Mouse (Mus musculus) left cerebral cortex, postnatal 14 days (tissue): ENCODE results near the gene Trpm4. TPM values are rescaled to one million over a fixed set of nuclear protein-coding genes. Genes with fewer than 3 reads are reported as not detected.

Source experiments
- DNase-seq, 2 experiments: peaks; one replicate each; pipeline ENCODE4 v3.0.0; 2021 to 2022; ENCODE audit warnings: low spot score in 2 of 2, mixed read lengths in 1 of 2
- intact Hi-C: fragments of 180-260 bp; cut with DNase I; formaldehyde crosslinking; loops from one replicate; pipeline ENCODE4 v1.15.1; 2025
- total RNA-seq, 2 experiments: library from RNA; stranded (reverse); gene quantifications; 2 replicates each; pipeline ENCODE4 v1.2.3; 2021

Gene Trpm4
- total RNA-seq, 2 experiments from 2014 or later = 19.5 to 21.3 TPM

DNA sequence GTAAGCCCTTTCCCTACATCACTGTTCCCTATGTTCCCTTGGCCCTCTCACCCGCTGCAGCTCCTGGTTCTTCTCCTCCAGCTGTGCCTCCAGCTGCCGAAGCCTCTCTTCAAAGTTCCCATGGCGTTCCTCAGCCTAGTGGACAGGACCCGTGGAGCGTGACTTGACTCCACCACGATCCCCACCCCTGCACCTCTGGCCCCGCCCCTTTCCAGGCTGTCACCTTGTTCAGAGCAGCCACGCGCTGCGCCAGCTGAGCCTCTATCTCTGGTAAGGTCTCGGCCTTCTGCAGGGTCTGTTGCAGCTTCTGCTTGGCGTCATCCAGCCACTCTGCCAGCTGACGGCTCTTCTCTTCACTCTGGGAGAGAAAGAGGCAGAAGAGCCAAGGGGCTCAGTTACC lies 22.5 kb upstream of the Trpm4 start:
- intact Hi-C loops = no loop called here
- no peak for DNase-seq

DNA sequence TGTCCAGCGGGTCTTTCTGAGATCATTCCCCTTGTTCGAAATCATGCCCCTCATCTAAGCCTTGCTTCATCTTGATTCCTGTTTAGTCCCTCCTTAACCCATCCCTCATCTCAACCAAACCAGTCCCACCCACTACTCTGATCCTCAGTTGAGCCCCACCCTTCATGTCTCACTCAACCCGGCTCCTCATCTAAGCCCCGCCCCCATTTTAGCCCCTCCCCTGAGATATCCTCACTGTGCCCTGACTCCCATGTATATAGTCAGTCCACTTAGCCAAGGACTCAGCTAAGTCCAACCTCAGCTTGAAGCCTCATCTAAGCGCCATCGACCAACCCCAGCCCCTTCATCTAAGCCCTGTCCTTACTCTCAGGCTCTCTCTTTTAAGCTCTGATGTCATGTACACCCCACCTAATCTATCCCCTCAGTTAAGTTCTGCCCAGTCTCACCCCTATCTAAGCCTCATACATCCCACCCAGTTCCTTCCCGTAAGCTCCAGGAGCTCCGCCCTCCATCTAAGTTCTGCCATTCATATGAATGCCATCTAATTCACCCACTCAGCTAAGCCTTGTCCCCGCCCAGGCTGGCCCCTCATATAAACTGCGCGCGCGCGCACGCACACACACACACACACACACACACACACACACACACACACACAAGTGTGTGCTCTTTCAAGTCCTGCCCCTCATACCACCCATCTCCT lies 21.9 kb upstream of the Trpm4 start:
- intact Hi-C loops = no loop called here
- no peak for DNase-seq

DNA sequence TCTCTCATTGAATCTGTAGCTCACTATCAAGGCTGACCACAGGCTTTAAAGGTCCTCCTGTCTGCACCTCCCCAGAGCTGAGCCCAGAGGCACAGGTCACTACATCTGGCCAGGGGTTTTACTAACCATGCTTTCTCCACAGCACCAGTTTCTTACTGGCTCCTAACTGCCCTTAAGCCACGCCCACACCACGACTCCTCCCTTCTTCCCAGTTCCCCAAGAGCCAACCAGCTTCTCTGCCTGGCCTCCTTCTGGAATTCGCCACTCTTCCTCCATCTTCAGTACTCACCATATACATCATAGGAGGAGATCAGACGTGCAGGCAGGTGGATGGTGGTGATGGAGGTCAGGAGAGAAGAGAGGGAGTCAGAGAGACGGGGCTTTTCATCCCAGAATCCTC lies 19.5 kb upstream of the Trpm4 start:
- intact Hi-C loops = no loop called here
- no peak for DNase-seq

DNA sequence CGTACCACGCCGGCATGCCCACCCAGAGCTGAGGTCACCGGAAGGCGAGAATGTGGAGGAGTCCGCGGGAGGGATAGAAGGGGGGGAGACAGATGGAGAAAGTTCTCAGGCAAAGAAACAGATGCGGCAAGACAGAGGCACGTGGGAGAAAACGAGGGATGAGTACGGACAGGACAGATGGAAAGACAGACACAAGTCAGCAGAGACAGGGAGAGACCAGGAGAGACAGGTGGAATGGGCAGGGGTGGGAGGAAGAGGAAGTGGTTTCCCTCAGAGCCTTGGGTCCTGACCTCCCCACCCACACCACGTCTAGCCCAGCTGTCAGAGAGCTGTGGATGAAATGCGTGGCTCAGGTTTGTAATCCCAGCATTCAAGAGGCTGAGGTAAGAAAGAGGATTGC lies 13.3 kb upstream of the Trpm4 start:
- intact Hi-C loops = no loop called here
- no peak for DNase-seq

DNA sequence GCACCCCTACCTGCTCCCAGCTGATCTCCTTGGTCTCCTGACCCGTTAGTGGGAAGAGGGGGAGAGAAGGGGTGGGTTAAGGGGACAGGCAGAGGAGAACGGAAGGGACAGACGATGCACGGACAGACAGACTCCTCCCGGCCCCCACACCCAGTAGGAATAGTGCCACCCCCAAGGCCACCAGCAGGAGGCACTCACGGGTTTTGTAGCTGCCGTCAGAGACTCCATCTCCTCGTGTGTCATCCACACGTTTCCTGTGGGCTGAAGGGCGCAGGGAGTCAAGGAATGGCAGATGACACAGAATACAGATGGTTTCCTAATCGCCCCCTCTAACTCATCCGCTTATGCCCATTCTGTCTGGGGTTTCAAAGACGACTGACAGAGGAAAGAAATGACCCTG lies 10.0 kb upstream of the Trpm4 start:
- DNase-seq = no peak
- intact Hi-C loops = loop anchor here (5.0 kb wide), 1 partner anchor 36 kb away; no protein-coding TSS in a partner anchor

DNA sequence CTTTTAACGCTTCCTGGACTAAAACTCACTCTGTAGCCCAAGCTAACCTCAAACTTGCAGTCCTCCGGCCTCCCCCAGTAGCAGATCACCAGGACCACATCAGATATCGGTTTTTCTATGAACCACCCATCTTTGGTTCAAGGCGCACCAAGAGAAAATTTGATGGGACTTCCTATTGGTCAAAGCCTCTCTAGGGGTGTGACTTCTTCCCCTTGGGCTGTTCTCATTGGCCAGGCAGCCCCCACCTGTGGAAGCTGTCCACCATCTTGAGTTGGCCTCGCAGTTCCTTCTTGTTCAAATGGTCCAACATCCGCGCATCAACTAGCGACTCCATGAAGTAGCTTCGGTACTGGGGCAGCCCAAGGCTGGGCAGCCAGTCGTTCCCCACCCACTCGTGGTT lies 8.5 kb upstream of the Trpm4 start:
- DNase-seq = no peak
- intact Hi-C loops = loop anchor here (5.0 kb wide), 1 partner anchor 35 kb away; no protein-coding TSS in a partner anchor

DNA sequence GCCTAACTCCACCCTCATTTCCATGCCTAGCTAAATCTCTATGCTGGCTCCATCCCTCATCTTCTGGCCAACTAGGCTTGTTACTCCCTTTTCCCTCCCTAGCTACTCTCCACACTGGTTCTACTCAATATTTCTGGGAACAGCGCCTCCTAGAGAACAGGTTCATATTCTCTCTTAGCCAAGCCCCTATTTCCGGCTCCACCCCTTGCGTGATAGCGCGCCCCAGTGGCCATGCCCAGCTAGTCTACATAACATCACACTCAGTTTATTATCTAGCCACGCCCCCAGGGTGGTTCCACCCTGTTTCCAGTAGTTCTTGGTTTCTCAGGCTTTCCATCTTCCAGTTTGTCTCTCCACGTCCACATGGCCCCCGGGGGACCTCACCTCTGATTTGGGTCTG lies 7.7 kb upstream of the Trpm4 start:
- DNase-seq = peak; percentile 83 to 96
- intact Hi-C loops = loop anchor here (5.0 kb wide), 1 partner anchor 34 kb away; no protein-coding TSS in a partner anchor

DNA sequence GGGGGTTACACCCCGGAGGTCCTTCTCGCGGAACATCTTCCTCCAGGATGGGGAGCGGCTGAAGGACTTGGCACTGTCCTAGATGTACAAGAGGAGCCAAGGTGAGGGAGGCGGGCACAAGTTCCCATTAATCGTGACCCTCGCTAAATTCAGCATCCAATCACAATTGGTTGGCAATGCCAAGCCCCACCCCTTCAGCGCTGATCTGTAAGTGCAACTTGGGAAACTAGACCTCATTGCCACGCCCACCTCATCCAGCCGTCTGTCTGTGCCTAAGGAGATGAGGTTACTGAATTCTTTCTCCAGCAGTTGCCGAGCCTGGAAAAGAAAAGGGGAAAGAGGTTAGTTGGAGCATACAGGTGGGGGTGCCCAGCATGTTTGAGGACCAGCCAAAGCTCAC lies 7.1 kb upstream of the Trpm4 start:
- intact Hi-C loops = loop anchor here (5.0 kb wide), 1 partner anchor 33 kb away; no protein-coding TSS in a partner anchor
- no peak for DNase-seq

DNA sequence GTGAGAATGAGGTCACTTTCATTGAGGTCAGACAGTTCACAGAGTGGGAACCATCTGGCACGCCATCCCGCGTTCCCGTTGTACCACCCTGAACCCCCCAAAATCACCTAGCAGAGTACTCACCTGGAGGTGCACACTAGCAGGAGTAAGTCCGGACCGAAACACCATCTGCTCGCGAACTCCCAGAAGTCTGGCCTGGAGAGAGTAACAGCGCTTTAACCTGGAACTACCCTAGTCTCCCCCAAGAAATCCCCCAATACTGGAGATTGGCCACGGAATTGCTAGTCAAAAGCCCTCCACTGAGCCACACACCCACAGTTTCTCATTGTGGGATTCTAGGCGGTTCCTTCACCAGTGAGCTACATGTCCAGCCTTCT lies 6.5 kb upstream of the Trpm4 start:
- intact Hi-C loops = loop anchor here (5.0 kb wide), 1 partner anchor 33 kb away; no protein-coding TSS in a partner anchor

DNA sequence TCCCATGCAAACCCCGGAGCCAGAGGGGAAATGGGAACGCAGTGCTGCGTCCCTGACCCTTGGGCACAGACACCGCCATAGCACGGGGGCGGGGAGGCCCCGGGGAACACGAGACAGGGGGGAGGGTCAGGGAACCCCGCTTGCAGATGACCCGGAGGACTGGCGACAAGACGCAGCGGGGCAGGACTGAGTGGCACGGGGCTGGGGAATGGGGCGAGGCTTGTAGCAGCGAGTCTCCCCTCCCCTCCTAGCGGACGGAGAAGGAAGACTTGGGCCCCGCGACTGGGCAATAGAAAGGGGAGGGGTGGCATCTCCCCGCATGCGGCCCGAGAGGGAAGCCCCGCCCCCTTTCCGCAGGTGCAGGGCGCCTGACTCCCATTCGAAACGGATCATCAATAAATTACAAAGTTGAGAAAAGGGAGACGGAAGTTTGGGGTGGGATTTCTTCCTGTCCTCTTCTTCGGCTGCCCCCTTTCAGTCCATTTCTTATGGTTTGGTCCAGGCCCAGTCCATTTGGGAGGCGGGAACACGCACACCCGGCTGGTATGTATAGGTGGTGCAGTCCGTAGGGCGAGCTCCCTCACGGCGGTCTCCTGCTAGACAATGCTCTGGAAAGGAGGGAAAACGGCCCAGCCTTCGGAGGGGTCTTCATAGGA lies 6.0 kb upstream of the Trpm4 start:
- intact Hi-C loops = loop anchor here (5.0 kb wide), 1 partner anchor 32 kb away; no protein-coding TSS in a partner anchor
- DNase-seq = no peak

More for the DNA sequence above, 6.5 kb upstream of the Trpm4 start:
- DNase-seq = no peak

DNA sequence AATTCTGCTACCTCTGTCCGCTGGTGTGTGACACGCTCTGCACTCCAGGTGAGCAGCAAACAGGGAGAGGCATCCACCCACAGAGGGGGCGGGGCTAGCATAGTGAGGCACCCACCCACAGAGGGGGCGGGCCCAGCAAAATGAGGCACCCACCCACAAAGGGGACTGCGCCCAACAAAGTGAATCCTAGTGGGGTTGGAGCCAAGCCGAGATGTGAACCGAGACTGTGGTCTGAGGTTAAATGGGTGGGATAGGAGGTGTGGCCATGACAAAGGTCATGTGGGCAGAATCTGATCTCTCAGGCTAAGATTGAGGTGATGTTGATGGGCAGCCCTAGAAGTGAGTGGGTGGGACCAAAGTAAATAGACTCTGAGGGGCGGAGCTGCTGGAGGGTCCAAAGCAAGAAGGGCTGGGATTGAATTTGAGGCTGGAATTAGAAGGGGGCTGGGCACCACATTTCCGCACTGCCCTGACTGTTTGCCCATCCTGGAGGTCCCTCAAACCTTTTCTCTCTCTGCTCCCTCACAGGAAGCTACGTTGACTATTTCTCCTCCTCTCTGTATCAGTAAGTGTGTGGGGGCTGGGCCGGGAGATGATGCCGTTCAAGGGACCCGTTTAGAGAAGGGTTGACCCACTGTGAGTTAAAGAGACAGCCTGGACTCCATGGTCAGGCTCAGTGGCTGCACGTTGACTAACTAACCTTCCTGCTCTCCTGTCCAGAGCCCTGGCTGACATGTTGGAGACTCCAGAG lies 4.8 kb upstream of the Trpm4 start:
- no peak for DNase-seq

DNA sequence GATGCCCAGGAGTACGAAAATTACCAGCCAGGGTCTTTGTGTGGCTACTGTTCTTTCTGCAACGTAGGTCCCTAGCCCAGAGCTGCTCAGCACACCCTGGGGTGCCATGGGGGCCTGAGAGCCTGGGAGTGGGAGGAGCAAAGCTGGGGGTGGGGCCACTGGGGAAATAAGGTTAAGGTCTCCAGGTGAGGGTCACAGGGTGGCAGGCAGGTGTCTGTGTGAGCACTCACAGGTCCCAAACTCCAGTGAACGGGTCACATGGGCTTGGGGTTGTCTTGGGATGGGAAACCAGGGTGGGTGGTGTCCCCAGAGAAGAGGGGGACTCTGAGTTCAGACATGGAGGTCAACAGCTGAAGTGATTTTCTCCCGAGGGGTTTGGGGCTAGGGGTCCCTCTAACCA lies 3.9 kb upstream of the Trpm4 start:
- no peak for DNase-seq
- intact Hi-C loops = no loop called here

More for the DNA sequence above, 4.8 kb upstream of the Trpm4 start:
- intact Hi-C loops = no loop called here

DNA sequence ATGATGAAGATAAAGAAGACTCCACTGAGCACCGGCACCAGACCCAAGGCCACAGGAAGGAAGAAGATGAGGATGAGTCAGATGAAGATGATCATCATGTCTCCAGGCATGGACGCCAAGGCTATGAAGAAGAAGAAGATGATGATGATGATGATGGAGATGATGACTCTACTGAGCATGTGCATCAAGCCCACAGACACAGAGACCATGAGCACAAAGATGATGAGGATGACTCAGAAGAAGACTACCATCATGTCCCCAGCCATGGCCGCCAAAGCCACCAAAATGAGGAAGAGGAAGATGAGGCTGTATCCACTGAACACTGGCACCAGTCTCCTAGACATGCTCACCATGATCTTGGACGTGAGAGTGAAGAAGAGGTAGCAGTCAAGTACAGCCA lies 2.7 kb upstream of the Trpm4 start:
- intact Hi-C loops = no loop called here

DNA sequence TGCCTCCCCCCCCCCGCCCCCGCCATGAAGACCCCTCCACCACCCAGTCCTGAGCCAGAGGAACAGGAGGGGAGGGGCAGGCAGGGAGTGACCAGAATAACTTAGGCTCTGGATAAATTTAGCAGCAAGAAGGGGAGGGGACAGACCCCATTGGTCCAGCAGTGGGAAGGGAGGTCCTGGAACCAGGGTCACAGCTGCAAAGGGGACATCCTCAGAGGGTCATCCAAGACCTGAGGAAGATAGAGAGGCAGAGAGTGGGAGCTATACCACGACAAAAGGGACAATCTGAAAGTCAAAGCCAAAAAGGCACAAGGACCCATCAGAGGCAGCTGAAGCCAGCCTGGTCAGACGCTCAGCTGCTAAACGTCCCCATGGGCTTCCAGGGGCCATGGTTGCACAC lies 1.5 kb upstream of the Trpm4 start, which contains the start of gene Hrc:
Gene Hrc, plus strand, starts transcription at position 235 of the 400 bp plus-strand sequence.
- intact Hi-C loops = no loop called here
- DNase-seq = no peak

More for the DNA sequence above, 2.7 kb upstream of the Trpm4 start:
- no peak for DNase-seq

DNA sequence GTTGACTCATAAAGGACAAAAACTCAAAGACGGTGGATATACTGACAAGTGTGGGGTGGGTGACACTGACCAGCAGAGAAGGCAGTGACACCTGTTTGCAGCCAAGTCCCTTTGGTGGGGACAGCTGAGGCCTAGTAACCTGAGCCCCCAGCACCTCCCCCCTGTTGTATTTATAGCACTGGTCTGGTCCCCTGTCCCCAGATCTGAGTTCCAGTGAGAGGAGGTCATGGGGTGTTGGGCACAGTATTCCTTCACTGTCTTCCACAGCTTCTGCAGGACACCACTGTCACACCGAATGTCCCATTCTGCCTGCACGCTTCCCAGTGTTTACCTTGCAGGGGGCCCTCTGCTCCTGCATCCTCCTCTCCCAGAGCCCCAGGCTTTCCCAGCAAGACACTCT lies 1.0 kb upstream of the Trpm4 start:
- no peak for DNase-seq
- intact Hi-C loops = no loop called here

DNA sequence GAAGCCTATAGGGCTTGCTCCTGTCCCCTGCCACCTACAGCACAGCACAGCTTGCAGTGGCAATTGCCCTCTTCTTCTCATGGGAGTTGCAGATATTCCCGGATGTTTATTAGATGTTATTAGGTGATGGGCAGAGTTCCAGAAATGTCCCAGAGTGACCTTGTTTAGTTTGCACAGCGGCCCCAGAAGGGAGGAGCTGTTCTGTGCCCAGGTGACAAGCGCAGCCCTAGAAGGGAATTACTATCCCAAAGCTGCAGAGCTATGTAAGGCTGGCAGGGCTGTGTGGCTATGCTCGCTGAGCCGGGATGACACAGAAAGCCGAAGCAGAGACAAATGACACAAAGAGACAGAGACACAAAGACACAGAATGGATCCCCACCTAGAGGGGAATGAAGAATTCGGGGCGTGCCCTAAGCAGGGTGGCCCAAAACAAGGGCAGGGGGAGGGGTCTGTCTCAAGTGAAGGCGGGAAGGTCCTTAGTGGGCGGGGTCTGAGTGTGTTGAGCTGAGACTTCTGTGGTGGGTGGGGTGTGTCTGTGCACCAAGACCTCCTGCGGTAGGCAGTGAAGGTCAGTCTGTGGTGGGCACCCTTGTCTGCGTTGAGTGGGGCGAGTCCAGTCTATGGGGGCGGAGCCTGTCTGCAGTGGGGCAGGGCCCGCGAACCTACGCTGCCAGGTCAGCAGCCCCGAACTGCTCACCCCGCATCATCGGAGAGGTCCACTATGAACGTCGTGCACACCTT lies 725 bp downstream of the Trpm4 start:
- intact Hi-C loops = no loop called here
- DNase-seq = no peak

DNA sequence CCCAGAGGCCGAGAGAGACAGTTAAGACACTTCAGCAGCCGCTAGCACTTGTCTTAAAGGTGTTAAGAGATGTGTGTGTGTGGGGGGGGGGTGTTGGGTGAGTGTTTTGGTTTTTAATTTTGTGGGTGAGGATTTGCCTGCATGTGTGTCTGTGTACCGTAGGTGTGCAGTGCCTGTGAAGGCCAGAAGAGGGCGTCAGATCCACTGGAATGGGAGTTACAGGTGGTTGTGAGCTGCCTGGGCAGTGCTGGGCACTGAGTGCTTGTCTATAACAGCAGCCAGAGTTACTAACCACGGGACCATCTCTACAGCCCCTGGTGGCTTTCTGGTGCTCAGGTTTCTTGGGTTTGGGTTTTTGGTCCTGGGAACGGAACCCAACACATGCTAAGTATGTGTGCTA lies 2.1 kb downstream of the Trpm4 start:
- no peak for DNase-seq
- intact Hi-C loops = no loop called here

DNA sequence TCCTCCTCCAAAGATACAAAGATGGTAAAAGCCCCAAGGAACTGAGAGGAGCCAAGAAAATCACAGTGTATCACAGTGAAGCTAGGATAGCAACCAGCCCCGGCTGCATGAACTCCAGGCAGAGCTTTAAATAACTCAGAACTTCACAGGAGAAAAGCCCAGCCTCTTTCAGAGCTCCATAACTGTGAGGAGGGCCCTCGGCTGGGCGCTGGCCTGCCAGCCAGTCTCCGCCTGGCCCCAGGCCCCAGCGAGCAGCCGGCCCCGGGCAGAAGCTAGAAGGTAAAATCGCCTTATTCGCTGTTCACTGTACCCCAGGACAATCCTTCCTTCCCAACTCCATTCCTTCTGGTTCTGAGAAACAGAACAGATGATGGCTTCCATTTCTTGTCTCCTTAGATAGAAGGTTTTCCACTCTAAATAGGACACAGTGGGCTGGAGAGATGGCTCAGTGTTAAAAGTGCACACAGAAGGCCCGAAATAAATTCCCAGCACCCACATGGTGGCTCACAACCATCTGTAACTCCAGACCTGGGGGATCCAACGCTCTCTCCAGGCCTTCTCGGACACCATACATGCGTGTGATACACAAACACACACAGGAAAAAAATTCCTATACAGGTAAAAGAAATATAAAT lies 4.6 kb downstream of the Trpm4 start:
- DNase-seq = no peak
- intact Hi-C loops = no loop called here

DNA sequence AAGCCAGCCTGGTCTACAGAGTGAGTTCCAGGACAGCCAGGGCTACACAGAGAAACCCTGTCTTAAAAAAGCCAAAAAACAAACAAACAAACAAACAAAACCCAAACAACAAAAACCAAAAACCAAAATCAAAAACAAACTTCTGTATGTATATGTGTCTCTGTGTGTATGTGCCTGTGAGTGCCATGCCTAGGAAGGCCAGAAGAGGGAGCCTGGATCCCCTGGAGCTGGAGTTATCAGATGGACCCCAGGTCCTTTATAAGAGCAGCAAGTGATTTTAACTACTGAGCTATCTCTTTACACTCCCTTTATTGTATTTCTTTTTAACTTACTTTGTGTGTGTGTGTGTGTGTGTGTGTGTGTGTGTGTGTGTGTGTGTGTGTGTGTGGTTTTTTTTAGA lies 7.8 kb downstream of the Trpm4 start:
- DNase-seq = no peak
- intact Hi-C loops = no loop called here
